Mouse (Mus musculus) CH12.LX (cell line): Measurements from ENCODE around the gene Ank. TPM values are rescaled to one million over a fixed set of nuclear protein-coding genes. Genes with fewer than 3 reads are reported as not detected.

Source experiments
- DNase-seq: peaks from one replicate; pipeline ENCODE4 v3.0.0-alpha.2; 2013; ENCODE audit errors: extremely low read depth
- H3K27ac ChIP-seq: 2 replicates; pipeline ENCODE4 v1.5.1; 2012; ENCODE audit warnings: low read depth, mild to moderate bottlenecking, control low read depth, moderate library complexity; ENCODE audit not compliant: insufficient read depth
- H3K27me3 ChIP-seq: replicated peaks from 2 replicates; pipeline ENCODE3; 2012; ENCODE audit warnings: inconsistent platforms
- H3K36me3 ChIP-seq, 2 experiments: replicated peaks in 1 of 2; 2 replicates each; pipeline versions ENCODE3 to v1.6.1; 2012; ENCODE audit warnings: inconsistent platforms in 1 of 2, low read length in 1 of 2, mild to moderate bottlenecking in 1 of 2, mixed read lengths in 1 of 2, moderate library complexity in 1 of 2; ENCODE audit not compliant: control insufficient read depth in 1 of 2, insufficient read depth in 1 of 2
- H3K4me1 ChIP-seq, 2 experiments: 2 replicates each; pipeline ENCODE4 v1.6.1; 2012; ENCODE audit warnings: inconsistent platforms in 1 of 2, moderate library complexity in 1 of 2; ENCODE audit not compliant: insufficient read depth in 2 of 2, control insufficient read depth in 1 of 2
- H3K4me2 ChIP-seq: 2 replicates; pipeline ENCODE4 v1.6.1; 2012; ENCODE audit warnings: low read depth, mild to moderate bottlenecking, control low read depth; ENCODE audit not compliant: poor library complexity, insufficient read depth, severe bottlenecking
- H3K4me3 ChIP-seq, 3 experiments: fragments of 150-350 bp in 1 of 3; sonication (generic) in 1 of 3; replicated peaks in 1 of 3; 2 replicates each; pipeline versions ENCODE3 to v1.5.1; 2011 to 2012; ENCODE audit warnings: low read depth in 2 of 3, low read length in 2 of 3, mild to moderate bottlenecking in 2 of 3, moderate library complexity in 2 of 3, control low read depth in 1 of 3, improper control_type of control experiment in 1 of 3, inconsistent platforms in 1 of 3, mixed read lengths in 1 of 3; ENCODE audit not compliant: poor library complexity in 1 of 3
- H3K79me2 ChIP-seq: replicated peaks from 2 replicates; pipeline ENCODE4 v1.6.1; 2012; ENCODE audit warnings: mild to moderate bottlenecking, moderate library complexity; ENCODE audit not compliant: control insufficient read depth, poor library complexity, insufficient read depth, severe bottlenecking; ENCODE audit errors: extremely low read depth
- H3K9ac ChIP-seq: 2 replicates; pipeline ENCODE4 v1.6.1; 2012; ENCODE audit warnings: low read depth, mild to moderate bottlenecking, control low read depth, moderate library complexity; ENCODE audit not compliant: insufficient read depth
- H3K9me3 ChIP-seq: replicated peaks from 2 replicates; pipeline ENCODE3; 2012; ENCODE audit warnings: low read length, inconsistent platforms, mixed read lengths
- BHLHE40 ChIP-seq: IDR thresholded peaks from 2 replicates; pipeline ENCODE4 v1.6.1; 2011; ENCODE audit warnings: mild to moderate bottlenecking, low read depth, low read length, improper control_type of control experiment
- CHD2 ChIP-seq: IDR thresholded peaks from 2 replicates; pipeline ENCODE4 v1.6.1; 2011; ENCODE audit warnings: low read length, improper control_type of control experiment
- CTCF ChIP-seq, 2 experiments: IDR thresholded peaks in 1 of 2; conservative IDR thresholded peaks in 1 of 2; 2 replicates each; pipeline ENCODE4 v1.5.1; 2011 to 2012; ENCODE audit warnings: low read depth in 2 of 2, low read length in 2 of 2, improper control_type of control experiment in 1 of 2, inconsistent platforms in 1 of 2, mild to moderate bottlenecking in 1 of 2, moderate library complexity in 1 of 2
- ELF1 ChIP-seq: IDR thresholded peaks from 2 replicates; pipeline ENCODE4 v1.6.1; 2014; ENCODE audit warnings: low read depth, mild to moderate bottlenecking, inconsistent platforms, low read length, improper control_type of control experiment
- EP300 ChIP-seq: IDR thresholded peaks from 2 replicates; pipeline ENCODE4 v1.6.1; 2011; ENCODE audit warnings: low read length, improper control_type of control experiment
- ETS1 ChIP-seq: conservative IDR thresholded peaks from 2 replicates; pipeline ENCODE4 v1.6.1; 2012; ENCODE audit warnings: low read depth, mild to moderate bottlenecking, inconsistent platforms, low read length, improper control_type of control experiment, moderate library complexity
- GABPA ChIP-seq: IDR thresholded peaks from 2 replicates; pipeline ENCODE4 v1.6.1; 2012; ENCODE audit warnings: low read depth, low read length, improper control_type of control experiment, inconsistent platforms; ENCODE audit not compliant: insufficient replicate concordance
- IRF4 ChIP-seq: IDR thresholded peaks from 2 replicates; pipeline ENCODE4 v1.6.1; 2014; ENCODE audit warnings: low read depth, mild to moderate bottlenecking, inconsistent platforms, low read length, improper control_type of control experiment
- JUN ChIP-seq: IDR thresholded peaks from 2 replicates; pipeline ENCODE4 v1.6.1; 2011; ENCODE audit warnings: low read depth, mild to moderate bottlenecking, low read length, improper control_type of control experiment, moderate library complexity; ENCODE audit not compliant: insufficient read depth
- KAT2A ChIP-seq: IDR thresholded peaks from 2 replicates; pipeline ENCODE4 v1.6.1; 2012; ENCODE audit warnings: low read length, improper control_type of control experiment, inconsistent platforms; ENCODE audit not compliant: insufficient replicate concordance
- MAX ChIP-seq: IDR thresholded peaks from 2 replicates; pipeline ENCODE4 v1.6.1; 2011; ENCODE audit warnings: low read length, improper control_type of control experiment
- MEF2A ChIP-seq: IDR thresholded peaks from 2 replicates; pipeline ENCODE4 v1.6.1; 2014; ENCODE audit warnings: low read depth, mild to moderate bottlenecking, inconsistent platforms, low read length, improper control_type of control experiment, borderline replicate concordance
- MXI1 ChIP-seq: IDR thresholded peaks from 2 replicates; pipeline ENCODE4 v1.6.1; 2011; ENCODE audit warnings: mild to moderate bottlenecking, low read depth, low read length, improper control_type of control experiment
- MYC ChIP-seq: IDR thresholded peaks from 2 replicates; pipeline ENCODE4 v1.6.1; 2011; ENCODE audit warnings: low read depth, mild to moderate bottlenecking, improper control_type of control experiment, low read length
- NELFE ChIP-seq: IDR thresholded peaks from 2 replicates; pipeline ENCODE4 v1.6.1; 2011; ENCODE audit warnings: low read depth, low read length, improper control_type of control experiment
- NRF1 ChIP-seq: IDR thresholded peaks from 2 replicates; pipeline ENCODE4 v1.6.1; 2014; ENCODE audit warnings: low read depth, mild to moderate bottlenecking, inconsistent platforms, low read length, improper control_type of control experiment, moderate library complexity
- PAX5 ChIP-seq: IDR thresholded peaks from 2 replicates; pipeline ENCODE4 v1.6.1; 2012; ENCODE audit warnings: low read length, inconsistent platforms, mixed read lengths
- POLR2A ChIP-seq: IDR thresholded peaks from 2 replicates; pipeline ENCODE4 v1.6.1; 2011; ENCODE audit warnings: low read depth, mild to moderate bottlenecking, improper control_type of control experiment, low read length
- POLR2AphosphoS2 ChIP-seq: IDR thresholded peaks from 2 replicates; pipeline ENCODE4 v1.6.1; 2011; ENCODE audit warnings: low read depth, low read length, improper control_type of control experiment
- RAD21 ChIP-seq: IDR thresholded peaks from 2 replicates; pipeline ENCODE4 v1.6.1; 2011; ENCODE audit warnings: low read depth, mild to moderate bottlenecking, low read length, improper control_type of control experiment, moderate library complexity
- RCOR1 ChIP-seq: conservative IDR thresholded peaks from 2 replicates; pipeline ENCODE4 v1.6.1; 2012; ENCODE audit warnings: low read depth, mild to moderate bottlenecking, inconsistent platforms, low read length, improper control_type of control experiment
- SIN3A ChIP-seq: IDR thresholded peaks from 2 replicates; pipeline ENCODE4 v1.6.1; 2012; ENCODE audit warnings: low read length, improper control_type of control experiment, inconsistent platforms
- SMC3 ChIP-seq: IDR thresholded peaks from 2 replicates; pipeline ENCODE4 v1.6.1; 2011; ENCODE audit warnings: low read depth, low read length, improper control_type of control experiment
- TBP ChIP-seq: conservative IDR thresholded peaks from 2 replicates; pipeline ENCODE4 v1.6.1; 2011; ENCODE audit warnings: low read depth, low read length, improper control_type of control experiment
- TCF12 ChIP-seq: IDR thresholded peaks from 2 replicates; pipeline ENCODE4 v1.6.1; 2014; ENCODE audit warnings: low read depth, mild to moderate bottlenecking, inconsistent platforms, low read length, improper control_type of control experiment
- UBTF ChIP-seq: IDR thresholded peaks from 2 replicates; pipeline ENCODE4 v1.6.1; 2012; ENCODE audit warnings: low read depth, mild to moderate bottlenecking, inconsistent platforms, low read length, improper control_type of control experiment, moderate library complexity
- USF1 ChIP-seq: IDR thresholded peaks from 2 replicates; pipeline ENCODE4 v1.6.1; 2014; ENCODE audit warnings: low read depth, mild to moderate bottlenecking, inconsistent platforms, low read length, improper control_type of control experiment
- ZC3H11A ChIP-seq: IDR thresholded peaks from 2 replicates; pipeline ENCODE4 v1.6.1; 2012; ENCODE audit warnings: low read depth, mild to moderate bottlenecking, inconsistent platforms, low read length, improper control_type of control experiment
- ZKSCAN1 ChIP-seq: IDR thresholded peaks from 2 replicates; pipeline ENCODE4 v1.6.1; 2012; ENCODE audit warnings: low read depth, inconsistent platforms, low read length, improper control_type of control experiment, borderline replicate concordance
- ZMIZ1 ChIP-seq: IDR thresholded peaks from 2 replicates; pipeline ENCODE4 v1.6.1; 2012; ENCODE audit warnings: low read depth, mild to moderate bottlenecking, inconsistent platforms, low read length, improper control_type of control experiment
- ZNF384 ChIP-seq: IDR thresholded peaks from 2 replicates; pipeline ENCODE4 v1.6.1; 2012; ENCODE audit warnings: low read depth, low read length, improper control_type of control experiment, inconsistent platforms
- dilution Hi-C: fragments of 300-500 bp; cut with MboI; formaldehyde crosslinking; loops from 2 replicates; pipeline ENCODE4 v1.14.3; 2020; ENCODE audit warnings: low sequenced_read_pairs; ENCODE audit not compliant: extremely low pct_unique_long_range_greater_than_20kb, extremely low pct_ligation_motif_present
- in situ Hi-C: fragments of 300-500 bp; cut with MboI; formaldehyde crosslinking; loops from 3 replicates; pipeline ENCODE4 v1.14.3; 2019; ENCODE audit warnings: low sequenced_read_pairs, low pct_ligation_motif_present, low pct_unique_long_range_greater_than_20kb, mixed read lengths
- polyA plus RNA-seq: library from polyadenylated mRNA; unstranded; fragments of >175 nt; gene quantifications from 2 replicates; pipeline ENCODE4 v1.2.1, GENCODE M21; 2012; ENCODE audit warnings: low read depth; ENCODE audit not compliant: insufficient read length
- total RNA-seq, 2 experiments: library from RNA; depleted of rRNA; stranded (reverse); fragments of 300-350 nt in 1 of 2; fragments of >200 nt in 1 of 2; gene quantifications; 2 replicates each; pipeline ENCODE4 v1.2.3; 2012 to 2014

The Ank gene
- total and polyA plus RNA-seq, 3 experiments = 4.6 to 12.4 (median 8.6) TPM

DNA sequence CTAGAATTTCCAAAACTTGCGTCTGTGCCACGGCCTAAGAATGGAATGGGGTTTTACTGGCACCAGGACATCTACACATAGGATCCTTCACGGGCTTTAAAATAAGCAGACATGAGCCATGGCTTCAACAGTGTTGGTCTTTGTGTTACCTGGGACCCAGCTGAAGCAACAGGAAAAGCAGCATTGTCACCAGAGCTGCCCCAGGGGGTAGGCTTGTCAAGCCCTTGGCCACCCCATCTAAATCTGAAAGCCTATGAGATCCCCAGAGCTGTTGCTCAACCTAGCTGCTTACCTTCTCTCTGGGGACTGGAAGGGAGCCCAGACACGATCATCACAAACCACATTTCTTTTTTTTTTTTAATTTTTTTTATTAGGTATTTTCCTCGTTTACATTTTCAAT lies 31.6 kb downstream of the Ank start:
- H3K27ac ChIP-seq = no peak overlapping the region
- peaks cover 9 to 36% of the 10 kb centered on the region in 2 experiments for H3K4me1 ChIP-seq

DNA sequence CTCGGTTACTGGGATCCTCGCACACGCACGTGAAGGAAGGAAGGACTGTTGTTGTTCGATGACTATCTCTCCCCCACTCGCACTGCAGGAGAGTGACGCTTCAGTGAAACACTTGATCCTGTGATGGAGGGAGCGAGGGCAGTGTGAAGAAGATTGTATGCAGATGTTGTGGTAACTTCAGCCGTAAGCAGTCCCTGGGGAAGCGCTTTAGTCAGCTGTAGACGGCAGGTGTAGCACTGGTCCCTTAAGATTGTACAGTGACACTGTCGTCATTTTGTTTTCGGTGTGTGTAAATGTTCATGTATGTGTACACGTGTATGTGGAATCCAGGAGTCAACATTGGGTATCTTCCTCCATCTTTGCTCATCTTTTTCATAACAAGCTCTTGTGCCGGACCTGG lies 33.9 kb downstream of the Ank start:
- Histone ChIP-seq H3K79me2 (no peaks in the 10 kb centered on the region), H3K36me3 (peaks cover 0 to 3% of the 10 kb centered on the region in 2 experiments), H3K4me2 (peak overlapping the region; percentile 9; the same call in 1 of the 2 replicates), H3K27me3 (no peaks in the 10 kb centered on the region), H3K9me3 (no peaks in the 10 kb centered on the region), H3K27ac (no peak overlapping the region), H3K4me3 (peak overlapping the region in 1 of 3 experiments; percentile 17), H3K9ac (no peak overlapping the region), H3K4me1 (peaks cover 9 to 25% of the 10 kb centered on the region in 2 experiments)
- in situ Hi-C loops (no loop called here), dilution Hi-C loops (no loop called here)
- peak; percentile 75 for DNase-seq
- peak; percentile 72; the same call in 1 of the 2 replicates for TF ChIP-seq BHLHE40
- TF ChIP-seq USF1 = no peak
- TF ChIP-seq KAT2A = no peak
- no peak for TF ChIP-seq ZC3H11A
- TF ChIP-seq PAX5 = no peak
- TF ChIP-seq JUN = no peak
- TF ChIP-seq TBP = no peak
- no peak for TF ChIP-seq NRF1
- 0 out of 2 replicates have a peak, but pooled peaks have one; percentile 37 for TF ChIP-seq MAX
- TF ChIP-seq SIN3A = 0 out of 2 replicates have a peak, but pooled peaks have one; percentile 25
- TF ChIP-seq CHD2 = no peak
- 0 out of 2 replicates have a peak, but pooled peaks have one; percentile 38 for TF ChIP-seq EP300
- no peak for TF ChIP-seq CTCF (conservative IDR thresholded peaks at IDR 0.05 in 1 of 2, IDR thresholded peaks at IDR 0.05 in 1 of 2; ENCODE audit: low read depth in 2 of 2, low read length in 2 of 2)
- TF ChIP-seq RAD21 = no peak
- TF ChIP-seq UBTF = no peak
- no peak for TF ChIP-seq ZMIZ1
- TF ChIP-seq MYC = no peak
- 0 out of 2 replicates have a peak, but pooled peaks have one; percentile 46 for TF ChIP-seq RCOR1
- TF ChIP-seq SMC3 = no peak
- peak; percentile 34; the same call in 1 of the 2 replicates for TF ChIP-seq TCF12
- no peak for TF ChIP-seq ZKSCAN1
- TF ChIP-seq MXI1 = no peak
- peak; percentile 84 for TF ChIP-seq ETS1
- TF ChIP-seq IRF4 = no peak
- TF ChIP-seq MEF2A = no peak
- no peak for TF ChIP-seq POLR2A
- no peak for TF ChIP-seq ELF1

More for the DNA sequence above, 31.6 kb downstream of the Ank start:
- TF ChIP-seq RAD21 (no peak), POLR2A (no peak), RCOR1 (no peak), JUN (no peak), PAX5 (no peak), IRF4 (no peak), NELFE (no peak), BHLHE40 (no peak), GABPA (no peak), EP300 (no peak), ZMIZ1 (no peak), UBTF (no peak), ZKSCAN1 (no peak), USF1 (no peak), SIN3A (no peak), ZNF384 (no peak), POLR2AphosphoS2 (no peak), ZC3H11A (no peak), CHD2 (no peak), MXI1 (no peak)
- TF ChIP-seq, all 38 proteins: peak for 0
- Histone ChIP-seq H3K36me3 (peaks cover 0 to 7% of the 10 kb centered on the region in 2 experiments), H3K4me3 (no peak overlapping the region), H3K27me3 (no peaks in the 10 kb centered on the region), H3K9ac (no peak overlapping the region), H3K9me3 (no peaks in the 10 kb centered on the region), H3K79me2 (no peaks in the 10 kb centered on the region), H3K4me2 (no peak overlapping the region)
- dilution Hi-C loops (no loop called here), in situ Hi-C loops (no loop called here)
- no peak for DNase-seq
